Mouse (Mus musculus): ENCODE measurements around the gene Gm49321. TPM values are rescaled to one million over a fixed set of nuclear protein-coding genes. Genes with fewer than 3 reads are reported as not detected.

Gm49321 gene
- polyA plus RNA-seq, 1 experiment, result 14.7 TPM

DNA sequence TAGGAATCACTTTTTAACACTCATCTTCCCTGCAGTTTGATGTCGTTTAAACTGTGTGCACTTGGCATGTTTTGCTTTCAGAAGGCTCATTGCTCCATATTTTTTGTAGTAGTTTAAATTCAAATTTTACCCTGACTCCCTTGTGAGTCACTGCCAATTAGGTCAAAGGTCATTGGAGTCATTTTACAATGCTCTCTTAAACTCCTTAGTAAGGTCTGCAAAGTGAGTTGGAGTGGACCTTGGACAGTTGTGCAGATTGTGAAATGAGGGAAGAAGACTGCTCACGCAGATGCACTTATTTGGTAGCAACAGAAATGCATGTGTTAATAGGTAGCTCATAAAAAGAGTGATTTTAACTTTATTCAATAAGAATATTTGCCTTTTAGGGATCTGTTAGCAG is 32.4 kb upstream of the Gm49321 start:
- Histone ChIP-seq H3K27ac (ENCODE audit: insufficient read depth, low read length) (no peak overlapping the region), H3K4me1 (ENCODE audit: control insufficient read depth, insufficient read depth, low read length) (peaks cover 4% of the 10 kb centered on the region), H3K4me3 (ENCODE audit: insufficient read depth, low read length) (no peak overlapping the region)
- TF ChIP-seq POLR2A (IDR thresholded peaks at IDR 0.05; ENCODE audit: low read depth, low read length), result no peak
- TF ChIP-seq CTCF (IDR thresholded peaks at IDR 0.05; ENCODE audit: borderline replicate concordance, insufficient read depth, low read length), result no peak

DNA sequence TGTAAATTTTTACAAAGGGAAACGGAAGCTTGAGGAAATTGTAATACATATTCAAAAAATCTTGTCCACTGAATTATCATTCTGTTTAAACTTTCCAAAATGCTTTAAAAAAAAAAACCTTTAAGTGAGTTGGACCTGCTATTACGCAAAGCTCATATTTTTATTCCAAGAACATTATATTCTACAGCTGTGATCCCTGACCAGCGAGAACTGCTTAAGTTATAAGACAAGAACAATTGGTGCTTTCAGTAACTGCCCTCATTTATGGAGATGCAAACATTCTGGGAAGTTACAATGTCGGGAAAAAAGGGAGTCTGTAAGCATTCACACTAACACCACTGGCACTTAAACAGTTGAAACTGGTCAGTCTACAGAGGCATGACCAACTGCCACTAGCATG is 31.9 kb upstream of the Gm49321 start:
- no peak for TF ChIP-seq POLR2A (IDR thresholded peaks at IDR 0.05; ENCODE audit: low read depth, low read length)
- no peak for TF ChIP-seq CTCF (IDR thresholded peaks at IDR 0.05; ENCODE audit: borderline replicate concordance, insufficient read depth, low read length)
- Histone ChIP-seq H3K4me1 (ENCODE audit: control insufficient read depth, insufficient read depth, low read length) (peaks cover 4% of the 10 kb centered on the region), H3K27ac (ENCODE audit: insufficient read depth, low read length) (no peak overlapping the region), H3K4me3 (ENCODE audit: insufficient read depth, low read length) (no peak overlapping the region)

DNA sequence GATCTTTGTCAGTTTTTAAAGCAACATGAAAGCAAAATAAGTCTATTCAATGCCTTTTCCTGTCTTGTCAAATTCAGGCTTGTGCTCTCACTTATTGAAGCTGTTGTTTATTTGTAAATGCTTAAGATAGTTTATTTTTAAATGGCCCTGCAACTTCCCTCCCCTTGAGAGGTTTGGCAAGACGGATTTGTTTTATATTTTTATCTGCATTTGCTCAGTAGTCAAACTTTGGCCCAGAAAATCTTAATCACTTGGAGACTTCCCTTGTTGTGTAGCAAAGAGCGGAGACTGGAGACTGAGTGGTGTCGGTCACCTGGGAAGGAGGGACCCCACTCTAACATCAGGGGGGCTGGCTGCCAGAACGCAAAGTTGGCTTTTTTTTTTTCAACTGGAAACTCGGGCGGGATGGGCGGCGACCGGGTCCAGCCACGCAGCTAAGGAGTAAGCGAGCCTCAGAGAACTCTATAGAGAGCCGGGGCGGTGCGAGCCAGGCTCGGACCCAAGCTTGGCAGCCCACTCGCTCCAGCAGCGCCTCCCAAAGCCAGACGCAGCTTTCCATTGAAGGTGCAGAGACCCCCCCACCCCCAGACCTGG is 30.3 kb upstream of the Gm49321 start:
- peak overlapping the region; percentile 39 for H3K4me3 ChIP-seq (ENCODE audit: insufficient read depth, low read length)
- TF ChIP-seq POLR2A (IDR thresholded peaks at IDR 0.05; ENCODE audit: low read depth, low read length) (0 out of 2 replicates have a peak, but pooled peaks have one; percentile 41), CTCF (IDR thresholded peaks at IDR 0.05; ENCODE audit: borderline replicate concordance, insufficient read depth, low read length) (no peak)
- peaks cover 4% of the 10 kb centered on the region for H3K4me1 ChIP-seq (ENCODE audit: control insufficient read depth, insufficient read depth, low read length)
- H3K27ac ChIP-seq (ENCODE audit: insufficient read depth, low read length), result peak overlapping the region; percentile 82

DNA sequence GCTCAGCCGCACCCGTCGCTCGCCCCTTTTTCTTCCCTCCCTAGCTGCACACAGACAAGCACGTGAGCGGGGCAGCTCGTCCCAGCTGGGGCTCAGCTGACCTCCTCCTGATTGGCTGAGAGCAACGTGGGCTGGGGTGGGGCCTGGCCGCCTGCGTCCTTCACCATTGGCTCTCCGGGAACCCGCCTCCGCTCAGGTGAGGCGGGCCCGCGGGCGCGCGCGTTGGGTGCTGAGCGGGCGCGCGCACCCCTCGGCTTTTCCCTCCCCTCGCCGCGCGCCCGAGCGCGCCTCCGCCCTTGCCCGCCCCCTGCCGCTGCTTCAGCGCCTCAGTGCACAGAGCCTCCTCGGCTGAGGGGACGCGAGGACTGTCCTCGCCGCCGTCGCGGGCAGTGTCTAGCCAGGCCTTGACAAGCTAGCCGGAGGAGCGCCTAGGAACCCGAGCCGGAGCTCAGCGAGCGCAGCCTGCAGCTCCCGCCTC is 29.7 kb upstream of the Gm49321 start:
- H3K4me1 ChIP-seq (ENCODE audit: control insufficient read depth, insufficient read depth, low read length), result peaks cover 4% of the 10 kb centered on the region
- H3K27ac ChIP-seq (ENCODE audit: insufficient read depth, low read length), result peak overlapping the region; percentile 82
- TF ChIP-seq CTCF (IDR thresholded peaks at IDR 0.05; ENCODE audit: borderline replicate concordance, insufficient read depth, low read length) (peak; percentile 17; the same call in 1 of the 2 replicates), POLR2A (IDR thresholded peaks at IDR 0.05; ENCODE audit: low read depth, low read length) (peak; percentile 98)
- peak overlapping the region; percentile 100 for H3K4me3 ChIP-seq (ENCODE audit: insufficient read depth, low read length)

DNA sequence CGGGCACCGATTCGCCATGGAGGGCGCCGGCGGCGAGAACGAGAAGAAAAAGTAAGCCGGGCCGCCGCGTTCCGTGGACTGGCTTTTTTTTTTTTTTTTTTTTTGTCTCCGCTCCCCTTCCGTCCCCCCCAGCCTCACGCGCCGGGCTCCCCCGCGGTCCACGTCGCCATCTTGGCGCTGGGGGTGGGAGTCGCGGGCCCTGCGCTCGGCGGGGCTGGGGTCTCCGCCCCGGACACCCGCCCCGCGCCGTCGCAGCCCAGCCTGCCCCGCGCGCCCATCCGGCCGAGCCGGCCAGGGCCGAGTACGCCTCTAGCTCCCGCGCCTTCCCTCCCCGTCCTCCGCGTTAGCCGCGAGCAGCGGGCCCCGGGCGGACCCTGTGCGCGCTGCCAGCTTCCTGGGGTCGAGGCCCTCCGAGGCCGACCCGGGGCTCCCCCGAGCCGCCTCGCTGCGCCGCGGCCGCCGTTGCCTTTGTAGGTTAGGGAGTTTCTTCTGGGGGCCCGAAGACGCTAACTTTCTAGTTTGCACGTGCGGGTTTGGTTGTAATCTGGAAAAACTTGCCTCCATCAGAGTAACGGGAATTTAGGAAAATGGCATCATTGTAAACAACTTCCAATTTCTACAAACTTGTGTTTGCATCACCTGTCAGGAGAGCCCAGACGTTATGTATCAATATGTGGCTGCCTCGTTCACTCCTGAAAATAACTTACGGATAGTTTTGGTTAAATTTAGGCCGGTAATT is 29.0 kb upstream of the Gm49321 start:
- Histone ChIP-seq H3K27ac (ENCODE audit: insufficient read depth, low read length) (peak overlapping the region; percentile 54), H3K4me1 (ENCODE audit: control insufficient read depth, insufficient read depth, low read length) (peaks cover 4% of the 10 kb centered on the region), H3K4me3 (ENCODE audit: insufficient read depth, low read length) (peak overlapping the region; percentile 100)
- TF ChIP-seq POLR2A (IDR thresholded peaks at IDR 0.05; ENCODE audit: low read depth, low read length) (no peak; the same call in 1 of the 2 replicates), CTCF (IDR thresholded peaks at IDR 0.05; ENCODE audit: borderline replicate concordance, insufficient read depth, low read length) (no peak)

DNA sequence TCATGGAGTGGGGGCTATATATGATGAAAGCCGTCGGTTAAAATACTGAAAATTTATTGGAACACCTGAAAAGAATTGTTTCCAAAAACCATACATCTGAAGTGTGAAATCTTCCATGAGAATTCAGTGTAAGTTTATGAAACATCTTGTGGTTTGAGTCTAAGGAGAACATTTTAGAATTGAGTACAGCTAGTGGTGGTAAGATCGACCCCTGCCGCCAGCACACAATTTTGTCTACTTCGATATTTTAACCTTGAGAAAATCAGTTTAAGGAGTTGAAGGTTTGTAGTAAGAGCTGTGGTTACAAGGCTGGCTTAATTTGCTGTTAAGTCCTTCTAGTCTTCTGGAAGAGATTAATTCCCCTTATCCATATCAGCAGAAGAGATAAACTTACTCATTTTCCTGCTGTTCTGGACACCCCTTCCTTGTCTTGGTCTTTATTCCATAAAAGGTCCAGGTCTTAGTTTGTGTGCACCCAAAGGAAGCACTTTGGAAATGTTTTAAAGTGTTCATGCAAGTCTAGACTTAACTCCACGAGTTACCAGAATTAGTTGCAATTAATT is 28.4 kb upstream of the Gm49321 start:
- peaks cover 4% of the 10 kb centered on the region for H3K4me1 ChIP-seq (ENCODE audit: control insufficient read depth, insufficient read depth, low read length)
- H3K27ac ChIP-seq (ENCODE audit: insufficient read depth, low read length), result peak overlapping the region; percentile 54
- peak overlapping the region; percentile 100 for H3K4me3 ChIP-seq (ENCODE audit: insufficient read depth, low read length)
- TF ChIP-seq POLR2A (IDR thresholded peaks at IDR 0.05; ENCODE audit: low read depth, low read length) (no peak), CTCF (IDR thresholded peaks at IDR 0.05; ENCODE audit: borderline replicate concordance, insufficient read depth, low read length) (no peak)

DNA sequence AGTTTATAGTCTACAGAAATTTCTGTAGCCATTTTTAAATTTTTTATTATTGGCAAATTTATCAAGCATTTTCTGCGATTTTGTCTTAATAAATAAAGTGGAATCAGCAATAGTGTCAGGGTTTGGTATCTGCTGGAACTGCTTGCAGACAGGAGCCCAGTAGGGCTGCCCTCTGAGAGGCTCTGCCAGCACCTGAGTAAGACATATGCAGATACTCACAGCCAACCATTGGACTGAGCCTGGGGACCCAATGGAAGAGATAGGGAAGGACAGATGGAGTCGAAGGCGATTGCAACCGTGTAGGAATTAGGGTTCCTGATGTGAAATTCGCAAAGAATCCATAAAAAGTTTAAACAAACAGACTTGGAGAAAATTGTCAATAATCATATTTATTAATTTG is 19.0 kb upstream of the Gm49321 start:
- no peak overlapping the region for H3K4me3 ChIP-seq (ENCODE audit: insufficient read depth, low read length)
- 0 out of 2 replicates have a peak, but pooled peaks cover 2% of the 10 kb centered on the region for H3K4me1 ChIP-seq (ENCODE audit: control insufficient read depth, insufficient read depth, low read length)
- no peak overlapping the region for H3K27ac ChIP-seq (ENCODE audit: insufficient read depth, low read length)
- no peak for TF ChIP-seq POLR2A (IDR thresholded peaks at IDR 0.05; ENCODE audit: low read depth, low read length)

DNA sequence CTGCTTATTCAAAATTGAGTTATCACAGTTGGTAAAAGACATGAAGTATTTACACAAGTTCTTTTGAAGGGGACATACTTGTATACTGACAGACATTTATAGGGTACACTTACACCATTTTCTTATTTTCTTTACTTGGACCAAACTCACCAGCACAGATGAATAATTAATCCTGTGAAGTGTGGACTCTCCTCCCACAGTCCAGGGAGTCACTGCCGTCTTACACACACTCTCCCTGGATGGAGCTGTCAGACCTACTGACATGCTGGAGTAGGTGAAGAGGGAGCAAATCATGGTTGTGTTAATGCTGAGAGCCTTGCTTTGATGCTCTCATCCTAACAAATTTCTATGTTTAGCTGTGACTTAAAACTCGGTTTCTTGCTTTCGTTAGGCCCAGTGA is 7.2 kb upstream of the Gm49321 start:
- Histone ChIP-seq H3K27ac (ENCODE audit: insufficient read depth, low read length) (no peak overlapping the region), H3K4me1 (ENCODE audit: control insufficient read depth, insufficient read depth, low read length) (no peaks in the 10 kb centered on the region), H3K4me3 (ENCODE audit: insufficient read depth, low read length) (no peak overlapping the region)
- TF ChIP-seq POLR2A (IDR thresholded peaks at IDR 0.05; ENCODE audit: low read depth, low read length), result no peak

DNA sequence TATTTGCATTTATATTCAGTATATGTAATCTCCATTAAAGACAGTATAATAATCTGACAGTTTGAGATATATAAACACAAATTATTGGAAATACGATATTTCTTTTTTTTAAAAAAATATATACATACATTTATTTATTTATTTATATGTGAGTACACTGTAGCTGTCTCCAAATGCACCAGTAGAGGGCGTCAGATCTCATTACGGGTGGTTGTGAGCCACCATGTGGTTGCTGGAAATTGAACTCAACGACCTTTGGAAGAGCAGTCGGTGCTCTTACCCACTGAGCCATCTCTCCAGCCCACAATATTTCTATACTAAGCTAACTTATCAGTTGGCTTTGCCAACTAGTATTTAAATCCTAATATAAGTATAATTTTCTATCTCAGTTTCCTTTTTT is 6.2 kb upstream of the Gm49321 start:
- no peaks in the 10 kb centered on the region for H3K4me1 ChIP-seq (ENCODE audit: control insufficient read depth, insufficient read depth, low read length)
- TF ChIP-seq POLR2A (IDR thresholded peaks at IDR 0.05; ENCODE audit: low read depth, low read length) (no peak), CTCF (IDR thresholded peaks at IDR 0.05; ENCODE audit: borderline replicate concordance, insufficient read depth, low read length) (no peak)
- no peak overlapping the region for H3K4me3 ChIP-seq (ENCODE audit: insufficient read depth, low read length)
- no peak overlapping the region for H3K27ac ChIP-seq (ENCODE audit: insufficient read depth, low read length)

DNA sequence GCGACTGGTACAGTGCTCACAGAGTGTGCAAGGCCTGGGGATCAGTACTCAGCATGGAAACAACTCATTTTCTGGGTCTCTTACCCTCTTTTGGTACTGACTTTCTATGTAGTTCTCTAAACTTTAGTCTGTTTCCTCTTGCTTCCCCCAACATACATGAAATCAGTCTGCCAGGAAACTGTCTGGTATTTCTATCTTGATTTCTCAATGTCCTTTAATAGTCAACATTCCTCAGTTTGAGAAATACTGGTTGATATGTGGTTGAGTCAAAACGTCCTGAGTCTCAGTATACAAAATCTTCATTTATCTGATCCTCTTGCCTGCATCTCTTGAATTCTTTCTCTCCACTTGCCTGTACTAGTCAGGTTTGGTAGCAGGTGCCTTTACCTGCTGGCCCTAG is 2.9 kb upstream of the Gm49321 start:
- TF ChIP-seq CTCF (IDR thresholded peaks at IDR 0.05; ENCODE audit: borderline replicate concordance, insufficient read depth, low read length) (no peak), POLR2A (IDR thresholded peaks at IDR 0.05; ENCODE audit: low read depth, low read length) (no peak)
- H3K4me3 ChIP-seq (ENCODE audit: insufficient read depth, low read length), result no peak overlapping the region
- H3K4me1 ChIP-seq (ENCODE audit: control insufficient read depth, insufficient read depth, low read length), result no peaks in the 10 kb centered on the region
- no peak overlapping the region for H3K27ac ChIP-seq (ENCODE audit: insufficient read depth, low read length)
